Mouse (Mus musculus) mouse trophoblast stem cell (cell line): Measurements from ENCODE around the gene Dxo.
"Not testable (repeated sequence)": the region's sequence is repeated elsewhere in the genome, so short reads cannot be mapped to it uniquely, and the experiment has no call there.

Experiments used
- in situ Hi-C, 2 experiments: fragments of 300-500 bp; cut with MseI, MboI; formaldehyde crosslinking; loops; 2 replicates in 1 of 2; 3 replicates in 1 of 2; pipeline ENCODE4 v1.15.1; 2025

Dxo gene

GRCm38 (mm10) chr17:34830776-34831175, 6.0 kb upstream of the Dxo start:
- in situ Hi-C loops = not testable (repeated sequence)

- in situ Hi-C loops = no loop called here
These were observed 514 bp upstream of the Dxo start for GRCm38 (mm10) chr17:34836155-34836855.

GRCm38 (mm10) chr17:34837464-34838324, 875 bp downstream of the Dxo start:
- in situ Hi-C loops = no loop called here

- in situ Hi-C loops = no loop called here
These were observed 2.0 kb downstream of the Dxo start for GRCm38 (mm10) chr17:34838785-34839184.

GRCm38 (mm10) chr17:34840736-34841307, 4.0 kb downstream of the Dxo start:
- in situ Hi-C loops = no loop called here

- in situ Hi-C loops = no loop called here
These were observed 8.1 kb downstream of the Dxo start for GRCm38 (mm10) chr17:34844884-34845283.

GRCm38 (mm10) chr17:34847192-34847591, 10.4 kb downstream of the Dxo start:
- in situ Hi-C loops = no loop called here

GRCm38 (mm10) chr17:34847615-34848014, 10.8 kb downstream of the Dxo start:
- in situ Hi-C loops = no loop called here

- in situ Hi-C loops = no loop called here
These were observed 13.1 kb downstream of the Dxo start, which contains the start of the genes Skiv2l and Nelfe for GRCm38 (mm10) chr17:34849722-34850516. Gene Skiv2l (minus strand): TSS chr17:34850210. Gene Nelfe (plus strand): TSS chr17:34850391.

GRCm38 (mm10) chr17:34850517-34851125, 13.8 kb downstream of the Dxo start:
- in situ Hi-C loops = no loop called here

GRCm38 (mm10) chr17:34853511-34853910, 16.7 kb downstream of the Dxo start:
- in situ Hi-C loops = no loop called here

- in situ Hi-C loops = no loop called here
These were observed 17.9 kb downstream of the Dxo start for GRCm38 (mm10) chr17:34854761-34855160.

GRCm38 (mm10) chr17:34855825-34856224, 19.0 kb downstream of the Dxo start:
- in situ Hi-C loops = no loop called here

- in situ Hi-C loops = no loop called here
These were observed 21.9 kb downstream of the Dxo start for GRCm38 (mm10) chr17:34858670-34859069.

GRCm38 (mm10) chr17:34860514-34860913, 23.7 kb downstream of the Dxo start:
- in situ Hi-C loops = no loop called here

GRCm38 (mm10) chr17:34861704-34862415, 25.0 kb downstream of the Dxo start:
- in situ Hi-C loops = no loop called here

- in situ Hi-C loops = no loop called here
These were observed 25.7 kb downstream of the Dxo start, which contains the start of gene Cfb for GRCm38 (mm10) chr17:34862416-34863081. Gene Cfb (minus strand): TSS chr17:34862518.

GRCm38 (mm10) chr17:34865981-34866380, 29.2 kb downstream of the Dxo start:
- in situ Hi-C loops = no loop called here

GRCm38 (mm10) chr17:34874321-34874720, 37.5 kb downstream of the Dxo start:
- in situ Hi-C loops = no loop called here

GRCm38 (mm10) chr17:34879336-34879879, 42.6 kb downstream of the Dxo start, which contains the start of gene Zbtb12:
Gene Zbtb12 (plus strand): TSS chr17:34879483.
- in situ Hi-C loops = no loop called here
